Comparison of ENCODE assay signal across 9 mouse cellular contexts in the genomic region with DNA sequence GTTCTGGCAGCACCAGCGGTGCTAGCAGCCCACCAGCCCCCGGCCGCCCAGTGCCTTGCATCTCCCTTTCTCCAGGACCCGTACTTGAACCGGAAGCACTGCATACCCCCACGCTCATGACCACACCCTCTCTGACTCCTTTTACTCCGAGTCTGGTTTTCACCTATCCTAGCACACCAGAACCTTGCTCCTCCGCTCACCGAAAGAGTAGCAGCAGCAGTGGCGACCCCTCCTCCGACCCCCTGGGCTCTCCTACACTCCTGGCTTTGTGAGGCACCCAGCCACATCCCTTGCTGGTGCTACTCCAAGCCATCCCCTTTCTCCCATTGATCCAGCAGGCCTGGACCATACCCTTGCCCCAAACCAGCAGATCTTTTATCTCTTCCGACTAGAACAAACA. TPM values are rescaled to one million over a fixed set of nuclear protein-coding genes. Genes with fewer than 3 reads are reported as not detected.
A peak's percentile ranks its signal among the peaks of the same experiment; 100 is the strongest.
DNase-seq lines count a peak whose midpoint lies in the region; ATAC-seq lines count a peak whose summit lies in the region.
"Had no signal": no experiment of that assay in that cellular context is flagged by ENCODE, and none has a peak within 500 bp of the region (broad histone marks: within the 10 kb centered on the region; RNA-seq: fewer than 3 reads in every experiment).

No protein-coding gene starts in this region.

- no peaks in the 10 kb centered on the region for H3K9me3 ChIP-seq in neural tube, embryonic 11.5 days (ENCODE audit: control insufficient read depth, low read length)
- H3K9me3 ChIP-seq in forebrain, embryonic 16.5 days (ENCODE audit: control insufficient read depth, low read length) = no peaks in the 10 kb centered on the region
- H3K9me3 ChIP-seq in liver, embryonic 12.5 days (replicated peaks) = no peaks in the 10 kb centered on the region

- no peak for DNase-seq in neural tube, embryonic 11.5 days (ENCODE audit: low spot score)
- no peak for DNase-seq in neural tube, embryonic 10.5 days (ENCODE audit: extremely low spot score, low spot score)
- DNase-seq in spleen, postnatal 10 days (ENCODE audit: low spot score in 2 of 2) = no peak
- no peak for DNase-seq in adipocyte (ENCODE audit: low spot score)
- no peak for DNase-seq in lung, postnatal 36 days
- DNase-seq: adrenal gland, adult 8-10 months; right cerebral cortex, adult 18-20 months had no signal

- H3K4me3 ChIP-seq in neural tube, embryonic 11.5 days (ENCODE audit: low read depth, low read length) = no peak overlapping the region
- no peak overlapping the region for H3K4me3 ChIP-seq in forebrain, embryonic 16.5 days (replicated peaks; ENCODE audit: low read length)
- H3K4me3 ChIP-seq in liver, embryonic 12.5 days = no peak overlapping the region

- 88% methylated on average over 12 of the region's 12 CpGs for WGBS in neural tube, embryonic 11.5 days
- WGBS in forebrain, embryonic 16.5 days = 85% methylated on average over 12 of the region's 12 CpGs
- 70% methylated on average over 12 of the region's 12 CpGs for WGBS in liver, embryonic 12.5 days (ENCODE audit: insufficient replicate concordance)

- no peaks in the 10 kb centered on the region for H3K36me3 ChIP-seq in neural tube, embryonic 11.5 days (ENCODE audit: control insufficient read depth, insufficient read depth, low read length)
- 0 out of 2 replicates have a peak, but pooled peaks cover 2% of the 10 kb centered on the region for H3K36me3 ChIP-seq in forebrain, embryonic 16.5 days (ENCODE audit: control insufficient read depth, insufficient read depth)
- peaks cover 19% of the 10 kb centered on the region for H3K36me3 ChIP-seq in liver, embryonic 12.5 days

- H3K4me2 ChIP-seq in neural tube, embryonic 11.5 days (ENCODE audit: low read depth) = peak overlapping the region; percentile 15; the same call in 1 of the 2 replicates
- peak overlapping the region; percentile 76 for H3K4me2 ChIP-seq in forebrain, embryonic 16.5 days (ENCODE audit: low read length)
- H3K4me2 ChIP-seq in liver, embryonic 12.5 days = peak overlapping the region; percentile 87

- peaks cover 13% of the 10 kb centered on the region for H3K4me1 ChIP-seq in neural tube, embryonic 11.5 days (ENCODE audit: control insufficient read depth, insufficient read depth, low read length)
- peaks cover 36% of the 10 kb centered on the region for H3K4me1 ChIP-seq in forebrain, embryonic 16.5 days (replicated peaks; ENCODE audit: control insufficient read depth, insufficient read depth, low read length)
- H3K4me1 ChIP-seq in liver, embryonic 12.5 days = peaks cover 39% of the 10 kb centered on the region

- no peak for ATAC-seq in neural tube, embryonic 11.5 days (ENCODE audit: insufficient read depth, low FRiP score, low TSS enrichment)
- no peak for ATAC-seq in forebrain, embryonic 16.5 days
- no peak for ATAC-seq in liver, embryonic 12.5 days

- no peak overlapping the region for H3K27ac ChIP-seq in neural tube, embryonic 11.5 days (ENCODE audit: low read depth, low read length)
- no peak overlapping the region for H3K27ac ChIP-seq in forebrain, embryonic 16.5 days (ENCODE audit: low read length)
- no peak overlapping the region for H3K27ac ChIP-seq in liver, embryonic 12.5 days

- H3K27me3 ChIP-seq in neural tube, embryonic 11.5 days (ENCODE audit: control insufficient read depth, insufficient read depth, low read length) = peaks cover 5% of the 10 kb centered on the region; the same call in 1 of the 2 replicates
- H3K27me3 ChIP-seq in forebrain, embryonic 16.5 days (replicated peaks; ENCODE audit: control insufficient read depth, insufficient read depth, low read length) = peaks cover 5% of the 10 kb centered on the region
- peaks cover 22% of the 10 kb centered on the region for H3K27me3 ChIP-seq in liver, embryonic 12.5 days (replicated peaks)

- H3K9ac ChIP-seq in neural tube, embryonic 11.5 days (ENCODE audit: low read length) = 0 out of 2 replicates have a peak overlapping the region, but pooled peaks have one; percentile 11
- H3K9ac ChIP-seq in forebrain, embryonic 16.5 days (replicated peaks; ENCODE audit: low read depth, low read length) = peak overlapping the region; percentile 23; the same call in 1 of the 2 replicates
- H3K9ac ChIP-seq in liver, embryonic 12.5 days = no peak overlapping the region

RNA-seq across cellular contexts. Expression of a gene that starts 2.7 kb away (rescaled TPM):
- polyA plus RNA-seq in neural tube, embryonic 11.5 days (2014; fragmentation: Nextera tagmentation; extraction: Ambion mirVana) = 7.9 and 8.3 TPM in 2 replicates
- polyA plus RNA-seq in forebrain, embryonic 16.5 days (2015; fragmentation: Nextera tagmentation; extraction: Ambion mirVana) = 8.6 and 8.8 TPM in 2 replicates
- 4.1 and 4.8 TPM in 2 replicates for polyA plus RNA-seq in liver, embryonic 12.5 days (2016; fragmentation: Nextera tagmentation; extraction: Ambion mirVana)

RNA-seq across cellular contexts. Expression of a gene that starts 5.4 kb away (rescaled TPM):
- 110 and 119 TPM in 2 replicates for polyA plus RNA-seq in neural tube, embryonic 11.5 days (2014; fragmentation: Nextera tagmentation; extraction: Ambion mirVana)
- polyA plus RNA-seq in forebrain, embryonic 16.5 days (2015; fragmentation: Nextera tagmentation; extraction: Ambion mirVana) = 165 and 185 TPM in 2 replicates
- 44.3 and 45.2 TPM in 2 replicates for polyA plus RNA-seq in liver, embryonic 12.5 days (2016; fragmentation: Nextera tagmentation; extraction: Ambion mirVana)

RNA-seq across cellular contexts. Expression of a gene that starts 7.7 kb away (rescaled TPM):
- polyA plus RNA-seq in neural tube, embryonic 11.5 days (2014; fragmentation: Nextera tagmentation; extraction: Ambion mirVana) = not detected in 2 replicates
- not detected in 2 replicates for polyA plus RNA-seq in forebrain, embryonic 16.5 days (2015; fragmentation: Nextera tagmentation; extraction: Ambion mirVana)
- not detected in 2 replicates for polyA plus RNA-seq in liver, embryonic 12.5 days (2016; fragmentation: Nextera tagmentation; extraction: Ambion mirVana)

RNA-seq across cellular contexts. Expression of a gene that starts 13.3 kb away (rescaled TPM):
- polyA plus RNA-seq in neural tube, embryonic 11.5 days (2014; fragmentation: Nextera tagmentation; extraction: Ambion mirVana) = 1.7 and 3.6 TPM in 2 replicates
- polyA plus RNA-seq in forebrain, embryonic 16.5 days (2015; fragmentation: Nextera tagmentation; extraction: Ambion mirVana) = 5.7 and 6.3 TPM in 2 replicates
- polyA plus RNA-seq in liver, embryonic 12.5 days (2016; fragmentation: Nextera tagmentation; extraction: Ambion mirVana) = 0.43 and 0.53 TPM in 2 replicates

RNA-seq across cellular contexts. Expression of a gene that starts 18.7 kb away (rescaled TPM):
- polyA plus RNA-seq in neural tube, embryonic 11.5 days (2014; fragmentation: Nextera tagmentation; extraction: Ambion mirVana) = 55.5 and 55.6 TPM in 2 replicates
- 30.2 and 39.1 TPM in 2 replicates for polyA plus RNA-seq in forebrain, embryonic 16.5 days (2015; fragmentation: Nextera tagmentation; extraction: Ambion mirVana)
- 30.0 and 30.6 TPM in 2 replicates for polyA plus RNA-seq in liver, embryonic 12.5 days (2016; fragmentation: Nextera tagmentation; extraction: Ambion mirVana)

Comparison
In these comparisons a context has a peak if more than half of its experiments do, and no peak if none do; other contexts are left out.
1. H3K4me2 ChIP-seq: peak in every context shown above with its lines; median percentile 87 in liver, embryonic 12.5 days; 76 in forebrain, embryonic 16.5 days; 15 in neural tube, embryonic 11.5 days.